Mouse (Mus musculus): ENCODE results near the gene Gemin5.

- TF ChIP-seq CTCF (IDR thresholded peaks at IDR 0.05; ENCODE audit: low read depth, low read length): no peak
- TF ChIP-seq POLR2A (IDR thresholded peaks at IDR 0.05; ENCODE audit: borderline replicate concordance, low read depth, low read length): no peak
Measured at GRCm38 (mm10) chr11:58183579-58183978, 15.2 kb upstream of the Gemin5 start.

Data from bone marrow macrophage, adult 2 months (primary cell).